Mouse (Mus musculus) liver, adult 2 months (tissue): ENCODE data around the gene Cd84. TPM values are rescaled to one million over a fixed set of nuclear protein-coding genes. Genes with fewer than 3 reads are reported as not detected.
"Not testable (repeated sequence)": the region's sequence is repeated elsewhere in the genome, so short reads cannot be mapped to it uniquely, and the experiment has no call there.

Source experiments
- DNase-seq: peaks from one replicate; pipeline ENCODE4 v3.0.0-alpha.2; 2011; ENCODE audit warnings: low read depth, low spot score; ENCODE audit errors: extremely low read depth
- H3K27ac ChIP-seq: fragments of 200-500 bp; replicated peaks from 2 replicates; pipeline ENCODE4 v1.5.1; 2012; ENCODE audit warnings: low read depth, mild to moderate bottlenecking, control low read depth, inconsistent platforms, low read length; ENCODE audit not compliant: insufficient read depth
- H3K27me3 ChIP-seq: fragments of 200-500 bp; 2 replicates; pipeline ENCODE4 v1.6.1; 2012; ENCODE audit warnings: mild to moderate bottlenecking, moderate library complexity, low read length, inconsistent platforms; ENCODE audit not compliant: control insufficient read depth, insufficient read depth
- H3K36me3 ChIP-seq: fragments of 200-500 bp; 2 replicates; pipeline ENCODE4 v1.6.1; 2012; ENCODE audit warnings: low read length, inconsistent platforms; ENCODE audit not compliant: control insufficient read depth, insufficient read depth
- H3K4me1 ChIP-seq: fragments of 200-500 bp; 2 replicates; pipeline ENCODE4 v1.6.1; 2011; ENCODE audit warnings: low read length; ENCODE audit not compliant: control insufficient read depth, insufficient read depth
- H3K4me3 ChIP-seq: fragments of 200-500 bp; 2 replicates; pipeline ENCODE4 v1.5.1; 2011; ENCODE audit warnings: low read depth, mild to moderate bottlenecking, control low read depth, low read length, moderate library complexity; ENCODE audit not compliant: insufficient read depth
- H3K79me2 ChIP-seq: fragments of 200-500 bp; 2 replicates; pipeline ENCODE4 v1.6.1; 2012; ENCODE audit warnings: inconsistent platforms, mild to moderate bottlenecking, low read length, moderate library complexity; ENCODE audit not compliant: control insufficient read depth, insufficient read depth
- H3K9ac ChIP-seq: fragments of 200-500 bp; 2 replicates; pipeline ENCODE4 v1.6.1; 2012; ENCODE audit warnings: low read depth, mild to moderate bottlenecking, control low read depth, inconsistent platforms, low read length
- CTCF ChIP-seq: fragments of 200-500 bp; IDR thresholded peaks from 2 replicates; pipeline ENCODE4 v1.5.1; 2011; ENCODE audit warnings: low read depth, low read length, control low read depth
- POLR2A ChIP-seq: fragments of 200-500 bp; IDR thresholded peaks from 2 replicates; pipeline ENCODE4 v1.6.1; 2011; ENCODE audit warnings: low read length, control low read depth; ENCODE audit not compliant: insufficient read depth; ENCODE audit errors: extremely low read depth
- WGBS: fragments of 180-500 bp; shearing (Covaris S2); methylation state at CpG from one replicate; pipeline ENCODE4 v1.1.7; 2018; 5-methylcytosine and 5-hydroxymethylcytosine counted together
- polyA plus RNA-seq: library from polyadenylated mRNA; depleted of rRNA; stranded (reverse); fragments of >200 nt; gene quantifications from 2 replicates; pipeline ENCODE4 v1.2.3, GENCODE M21; 2012; rRNA removed
- total RNA-seq: library from RNA; depleted of rRNA; stranded (reverse); fragments of >200 nt; gene quantifications from 2 replicates; pipeline ENCODE4 v1.2.3, GENCODE M21; 2014; rRNA removed

Gene Cd84
- 6.2 and 8.9 TPM in 2 replicates for total RNA-seq
- 0.55 and 1.2 TPM in 2 replicates for polyA plus RNA-seq

GRCm38 (mm10) chr1:171839488-171839887 is at the start of gene Cd84:
Gene Cd84 (plus strand): TSS chr1:171839697.
- peaks cover 3% of the 10 kb centered on the region; the same call in 1 of the 2 replicates for H3K4me1 ChIP-seq
- no peak for DNase-seq
- H3K27me3 ChIP-seq = no peaks in the 10 kb centered on the region
- H3K4me3 ChIP-seq = peak within 1 kb of the TSS; percentile 33; the same call in 1 of the 2 replicates
- 83% methylated on average over 3 of the region's 3 CpGs for WGBS
- TF ChIP-seq POLR2A (no peak), CTCF (no peak)
- no peaks in the 10 kb centered on the region for H3K79me2 ChIP-seq
- no peak within 1 kb of the TSS for H3K9ac ChIP-seq
- H3K27ac ChIP-seq = peak within 1 kb of the TSS; percentile 52; the same call in 1 of the 2 replicates
- H3K36me3 ChIP-seq = no peaks in the 10 kb centered on the region

GRCm38 (mm10) chr1:171791491-171791890 is 48.0 kb upstream of the Cd84 start:
- TF ChIP-seq POLR2A (no peak), CTCF (no peak)
- H3K4me1 ChIP-seq = no peaks in the 10 kb centered on the region
- WGBS = 90% methylated on average over 3 of the region's 3 CpGs
- no peak overlapping the region for H3K27ac ChIP-seq
- H3K79me2 ChIP-seq = no peaks in the 10 kb centered on the region
- H3K9ac ChIP-seq = no peak overlapping the region
- DNase-seq = no peak
- no peaks in the 10 kb centered on the region for H3K36me3 ChIP-seq
- no peak overlapping the region for H3K4me3 ChIP-seq
- H3K27me3 ChIP-seq = no peaks in the 10 kb centered on the region

GRCm38 (mm10) chr1:171796185-171796584 is 43.3 kb upstream of the Cd84 start:
- Histone ChIP-seq H3K4me1 (no peaks in the 10 kb centered on the region), H3K79me2 (no peaks in the 10 kb centered on the region), H3K9ac (no peak overlapping the region), H3K27me3 (no peaks in the 10 kb centered on the region), H3K36me3 (no peaks in the 10 kb centered on the region), H3K27ac (no peak overlapping the region), H3K4me3 (no peak overlapping the region)
- TF ChIP-seq POLR2A (no peak), CTCF (no peak)
- WGBS = 52% methylated on average over 2 of the region's 2 CpGs
- no peak for DNase-seq

GRCm38 (mm10) chr1:171797840-171798239 is 41.7 kb upstream of the Cd84 start:
- TF ChIP-seq POLR2A (no peak), CTCF (no peak)
- H3K4me3 ChIP-seq = no peak overlapping the region
- H3K27ac ChIP-seq = no peak overlapping the region
- no peaks in the 10 kb centered on the region for H3K4me1 ChIP-seq
- WGBS = 41% methylated on average over 1 of the region's 1 CpGs
- no peak overlapping the region for H3K9ac ChIP-seq
- no peaks in the 10 kb centered on the region for H3K36me3 ChIP-seq
- no peaks in the 10 kb centered on the region for H3K27me3 ChIP-seq
- no peak for DNase-seq
- no peaks in the 10 kb centered on the region for H3K79me2 ChIP-seq

- 74% methylated on average over 4 of the region's 4 CpGs for WGBS
- no peak for TF ChIP-seq POLR2A
- no peak for TF ChIP-seq CTCF
- Histone ChIP-seq H3K36me3 (no peaks in the 10 kb centered on the region), H3K79me2 (no peaks in the 10 kb centered on the region), H3K9ac (no peak overlapping the region), H3K27ac (no peak overlapping the region), H3K4me1 (no peaks in the 10 kb centered on the region), H3K27me3 (no peaks in the 10 kb centered on the region), H3K4me3 (no peak overlapping the region)
- DNase-seq = no peak
These were observed 39.8 kb upstream of the Cd84 start for GRCm38 (mm10) chr1:171799648-171800047.

GRCm38 (mm10) chr1:171811048-171811447 is 28.4 kb upstream of the Cd84 start:
- 75% methylated on average over 1 of the region's 1 CpGs for WGBS

More at GRCm38 (mm10) chr1:171811048-171811447, 28.4 kb upstream of the Cd84 start:
- not testable (repeated sequence) for H3K9ac ChIP-seq, H3K4me1 ChIP-seq, H3K79me2 ChIP-seq, H3K4me3 ChIP-seq, H3K27ac ChIP-seq, DNase-seq, H3K36me3 ChIP-seq, H3K27me3 ChIP-seq
